Mouse (Mus musculus) layer of hippocampus, adult 8-10 months (tissue): ENCODE results near the gene Myh14. TPM values are rescaled to one million over a fixed set of nuclear protein-coding genes. Genes with fewer than 3 reads are reported as not detected.
"Not testable (repeated sequence)": the region's sequence is repeated elsewhere in the genome, so short reads cannot be mapped to it uniquely, and the experiment has no call there.

Experiments used
- DNase-seq, 2 experiments: peaks; one replicate each; pipeline ENCODE4 v3.0.0; 2022; ENCODE audit warnings: low spot score in 2 of 2
- total RNA-seq, 4 experiments: library from RNA; stranded (reverse); gene quantifications; 2 replicates each; pipeline ENCODE4 v1.2.4; 2022

Myh14 gene
- total RNA-seq, result 10 to 100 TPM; 26.6 to 36.6 (median 32.8) TPM

DNA sequence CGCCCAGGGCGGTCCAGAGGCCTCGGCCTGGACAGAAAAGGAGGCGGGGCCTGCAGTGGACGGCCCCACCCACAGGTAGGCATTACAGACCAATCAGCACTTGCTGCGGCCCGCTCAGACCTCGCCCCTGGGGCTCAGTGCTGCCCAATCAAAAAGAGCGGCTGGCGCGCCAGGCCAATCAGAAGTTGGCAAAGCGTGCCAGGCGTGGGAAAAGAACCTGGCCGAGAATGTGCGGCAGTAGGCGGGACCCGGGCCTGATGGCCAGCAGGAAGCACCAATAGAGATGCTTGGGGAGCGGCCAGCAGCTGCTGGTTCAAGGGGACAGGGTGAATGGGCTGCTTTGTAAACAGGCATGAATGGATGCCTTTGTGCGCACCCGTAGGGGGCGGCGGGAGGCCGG, at the start of gene Myh14:
Gene Myh14 (minus strand): TSS at position 41 of the 400 bp plus-strand sequence.
- peak; percentile 96 to 98 for DNase-seq

DNA sequence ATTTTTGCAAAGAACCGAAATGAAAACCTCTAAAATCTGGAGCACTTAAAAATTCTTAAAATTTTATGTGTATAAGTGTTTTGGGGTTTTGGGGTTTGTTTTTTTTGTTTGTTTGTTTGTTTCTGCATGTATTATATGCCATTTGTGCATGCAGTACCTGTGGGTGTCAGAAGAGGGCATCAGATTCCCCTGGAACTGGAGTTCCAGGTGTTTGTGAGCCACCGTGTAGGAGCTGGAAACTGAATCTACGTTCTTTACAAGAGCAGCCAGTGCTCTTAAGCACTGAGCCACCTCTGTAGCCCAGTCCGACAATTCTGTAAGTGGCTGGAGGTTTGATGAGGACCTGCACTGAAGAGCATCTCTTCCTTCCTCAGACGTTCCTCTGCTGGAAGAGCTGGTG, 39.2 kb upstream of the Myh14 start:
- DNase-seq, result no peak

DNA sequence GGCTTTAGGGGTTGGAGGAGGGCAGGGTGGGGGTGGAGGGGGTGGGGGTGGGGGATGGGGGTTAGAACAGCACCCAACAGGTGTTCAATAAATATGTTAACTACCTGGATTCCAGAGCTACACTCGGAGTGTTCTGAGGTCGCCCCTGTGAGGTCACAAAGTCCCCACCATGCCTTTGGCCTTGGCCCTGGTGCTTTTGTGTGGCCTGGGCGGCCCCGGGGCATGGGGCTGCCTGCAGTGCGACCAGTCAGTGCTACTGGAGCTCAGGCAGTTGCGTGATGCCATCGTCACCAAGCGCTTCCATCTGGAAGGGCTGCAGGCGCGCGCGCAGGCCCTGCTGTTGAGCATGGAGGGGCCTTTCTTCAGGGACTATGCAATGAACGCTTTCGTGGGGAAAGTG, 37.9 kb upstream of the Myh14 start, which contains the start of gene Izumo2:
Gene Izumo2 (plus strand): TSS at position 169 of the 400 bp plus-strand sequence.
- no peak for DNase-seq

DNA sequence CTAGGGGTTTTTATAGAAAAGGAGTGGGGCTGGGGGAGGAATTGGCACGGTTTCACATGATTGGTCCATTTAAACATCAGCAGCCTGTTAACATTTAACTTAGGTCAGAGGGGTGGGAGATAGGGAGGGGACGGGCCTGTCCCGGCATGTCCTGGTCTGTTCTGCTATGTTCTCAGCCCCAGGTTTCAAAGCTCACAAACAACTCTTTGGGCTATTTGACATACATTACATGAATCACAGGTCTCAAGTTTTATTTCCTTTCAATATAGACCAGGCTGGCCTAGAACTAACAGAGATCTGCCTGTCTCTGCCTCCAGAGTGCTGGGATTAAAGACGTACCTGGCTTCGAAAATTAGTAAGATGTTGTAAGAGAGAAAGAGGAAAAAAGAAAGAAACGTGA, 37.5 kb upstream of the Myh14 start:
- not testable (repeated sequence) for DNase-seq

DNA sequence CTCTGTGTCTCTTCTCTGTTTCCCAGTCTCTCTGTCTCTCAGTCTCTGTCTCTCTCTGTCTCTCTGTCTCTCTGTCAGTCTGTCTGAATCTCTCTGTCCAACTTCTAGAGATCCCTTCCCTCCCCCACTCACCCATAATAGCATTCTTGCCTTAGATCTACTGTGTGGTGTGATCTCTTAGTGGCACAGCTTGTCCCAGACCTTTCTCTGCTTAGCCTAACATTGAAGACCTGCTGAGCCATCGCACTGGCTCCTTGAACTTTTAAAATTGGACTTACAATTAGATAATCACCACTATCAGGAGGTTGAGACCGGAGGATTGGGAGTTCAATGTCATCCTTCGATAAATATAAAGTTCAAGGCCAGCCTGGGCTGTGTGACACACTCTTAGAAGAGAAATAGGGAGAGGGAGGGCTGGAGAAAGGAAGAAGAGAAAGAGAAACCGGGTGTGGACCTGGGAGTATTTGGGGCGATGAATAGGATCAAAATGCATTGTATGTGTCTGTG, 36.6 kb upstream of the Myh14 start:
- DNase-seq, result no peak

DNA sequence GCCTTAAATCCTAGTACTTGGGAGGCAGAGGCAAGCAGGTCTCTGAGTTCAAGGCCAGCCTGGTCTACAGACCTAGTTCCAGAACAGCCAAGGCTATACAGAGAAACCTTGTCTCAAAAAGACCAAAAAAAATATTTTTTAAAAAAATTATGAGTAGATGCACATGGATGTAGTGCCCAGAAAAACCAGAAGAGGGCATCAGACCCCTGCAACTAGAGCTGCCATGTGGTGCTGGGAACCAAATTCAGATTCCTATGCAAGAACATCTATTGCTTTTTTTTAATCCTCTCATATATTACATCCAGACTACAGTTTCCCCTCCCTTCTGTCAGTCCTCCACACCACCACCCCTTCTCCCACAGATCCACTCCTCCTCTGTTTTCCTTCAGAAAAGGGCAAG, 35.7 kb upstream of the Myh14 start:
- no peak for DNase-seq

DNA sequence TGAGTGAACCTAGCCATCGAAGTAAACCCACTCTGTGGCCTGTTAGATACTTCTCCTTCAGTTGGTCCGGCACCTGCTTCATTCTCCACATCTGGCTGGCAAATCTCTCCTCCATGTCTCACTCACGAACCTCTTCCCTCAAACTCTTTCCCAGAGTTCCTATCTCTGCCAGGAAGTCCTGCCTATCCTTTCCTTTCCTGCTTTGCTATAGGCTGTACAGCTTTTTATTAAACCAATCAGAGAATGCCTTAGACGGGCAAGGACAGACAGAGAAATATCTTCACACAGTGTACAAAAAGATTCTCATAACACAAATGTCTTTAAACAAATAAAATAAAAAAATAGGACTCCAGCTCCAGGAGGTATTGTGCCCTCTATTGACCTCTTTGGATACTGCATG, 34.4 kb upstream of the Myh14 start:
- no peak for DNase-seq

DNA sequence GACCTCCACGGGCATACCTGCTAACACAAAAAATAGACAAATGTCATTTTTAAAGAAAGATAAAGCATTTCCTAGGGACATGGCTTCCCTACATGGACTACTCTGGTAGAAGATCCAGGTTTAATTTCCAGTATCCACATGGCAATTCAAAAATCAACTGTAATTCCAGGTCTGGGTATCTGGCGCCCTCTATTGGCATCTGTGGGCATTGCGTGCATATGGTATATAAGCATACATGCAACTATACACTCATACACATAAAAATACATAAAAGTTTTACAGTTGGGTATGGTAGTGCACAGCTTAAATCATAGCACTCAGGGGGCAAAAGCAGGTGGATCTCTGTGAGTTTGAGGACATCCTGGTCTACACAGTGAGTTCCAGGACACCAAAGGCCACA, 33.7 kb upstream of the Myh14 start:
- peak in 1 of 2 experiments; percentile 48 for DNase-seq

DNA sequence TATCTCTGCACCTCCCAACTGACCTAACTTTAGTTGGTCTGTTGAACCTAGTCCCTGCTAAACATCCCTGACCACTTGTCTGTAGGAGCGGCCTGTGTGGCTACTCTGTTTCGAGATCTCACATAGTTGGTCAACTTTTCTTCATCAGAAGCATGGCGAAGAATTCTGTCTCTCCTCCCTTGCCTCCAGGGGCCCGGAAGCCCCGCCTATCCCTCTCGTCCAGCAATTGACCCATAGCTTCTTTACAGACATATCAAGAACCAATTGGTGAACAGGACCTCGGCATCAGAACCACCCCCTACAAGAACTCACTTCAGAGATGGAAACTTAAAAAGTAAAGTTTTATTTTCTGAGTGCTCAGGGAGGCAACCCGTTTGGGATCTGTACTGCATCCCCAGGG, 32.3 kb upstream of the Myh14 start:
- DNase-seq, result no peak

DNA sequence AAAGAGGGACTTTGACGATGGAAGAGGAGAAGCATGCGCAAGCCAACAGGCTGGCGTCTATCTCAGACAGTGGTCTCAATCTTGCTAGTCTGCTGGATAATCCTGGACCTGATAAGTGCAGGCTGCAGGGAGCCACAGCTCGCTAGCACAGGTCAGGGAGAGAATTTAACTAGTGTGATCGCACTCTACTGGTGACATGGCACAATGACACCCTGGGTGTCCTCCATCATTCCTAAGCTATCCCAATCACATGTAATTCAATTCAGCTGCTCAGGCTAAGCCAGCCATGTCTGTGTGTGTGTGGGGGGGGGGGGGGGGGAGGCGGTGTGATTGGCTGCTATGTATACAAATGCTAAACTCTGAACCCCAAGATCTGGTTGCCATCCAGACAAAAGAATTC, 31.3 kb upstream of the Myh14 start:
- peak in 1 of 2 experiments; percentile 49 for DNase-seq

DNA sequence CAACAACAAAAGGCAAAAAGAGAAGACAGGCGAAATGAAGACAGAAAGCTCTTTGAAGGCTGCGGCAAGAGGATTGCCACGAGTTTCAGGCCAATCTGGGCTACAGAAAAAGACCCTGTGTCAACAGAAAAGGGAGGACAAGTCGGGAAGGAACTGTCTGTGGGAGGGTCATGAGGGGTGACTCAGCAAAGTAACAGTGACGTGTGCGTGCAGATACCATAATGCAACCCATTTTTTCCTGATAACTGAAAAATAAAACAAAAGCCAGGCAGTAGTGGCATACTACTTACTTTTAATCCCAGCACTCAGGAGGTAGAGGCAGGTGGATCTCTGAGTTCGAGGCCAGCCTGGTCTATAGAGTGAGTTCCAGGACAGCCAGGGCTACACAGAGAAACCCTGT, 27.3 kb upstream of the Myh14 start:
- no peak for DNase-seq

DNA sequence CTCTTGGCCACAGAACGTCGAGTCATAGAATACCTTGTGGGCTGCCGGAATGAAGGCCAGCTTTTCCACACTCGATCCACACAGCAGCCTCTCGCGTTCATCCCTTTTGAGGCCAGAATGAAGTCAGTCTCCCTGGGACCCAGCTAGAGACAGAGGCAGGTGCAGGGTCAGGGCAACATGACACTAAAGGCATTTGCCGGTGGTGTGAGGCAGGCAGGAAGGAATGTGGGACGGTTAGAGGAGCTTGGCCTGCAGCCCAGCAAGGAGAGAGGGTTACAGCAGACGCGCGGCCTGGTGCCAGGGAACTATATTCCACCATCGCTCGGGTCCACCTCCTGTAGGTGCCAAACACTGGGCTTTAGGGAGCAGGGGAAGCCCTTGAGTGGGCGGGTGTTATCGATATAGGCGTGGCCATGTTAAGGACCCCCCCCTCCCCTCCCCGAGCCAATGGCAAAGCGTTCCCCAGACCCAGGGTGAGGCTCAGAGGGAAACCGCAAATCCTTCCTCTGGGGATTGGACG, 26.6 kb upstream of the Myh14 start:
- DNase-seq, result no peak

DNA sequence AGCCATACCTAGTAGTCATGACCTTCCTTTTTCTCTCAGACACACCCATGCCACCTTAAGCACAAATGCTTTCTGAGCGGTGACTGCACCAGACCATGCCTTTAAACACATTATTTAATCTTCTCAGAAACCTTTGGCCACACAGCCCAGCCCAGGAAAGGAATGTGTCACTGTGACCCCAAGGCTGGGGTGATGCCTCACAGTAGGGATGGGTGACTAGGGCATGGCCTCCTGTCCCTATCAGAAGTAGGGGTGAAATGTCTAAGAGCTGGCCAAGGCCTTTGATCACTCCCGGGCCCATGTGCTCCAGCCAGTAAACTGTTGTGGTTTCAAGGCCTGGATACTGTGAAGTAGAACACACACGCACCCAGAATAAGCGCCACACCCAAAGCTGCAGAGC, 24.6 kb upstream of the Myh14 start:
- DNase-seq, result no peak

DNA sequence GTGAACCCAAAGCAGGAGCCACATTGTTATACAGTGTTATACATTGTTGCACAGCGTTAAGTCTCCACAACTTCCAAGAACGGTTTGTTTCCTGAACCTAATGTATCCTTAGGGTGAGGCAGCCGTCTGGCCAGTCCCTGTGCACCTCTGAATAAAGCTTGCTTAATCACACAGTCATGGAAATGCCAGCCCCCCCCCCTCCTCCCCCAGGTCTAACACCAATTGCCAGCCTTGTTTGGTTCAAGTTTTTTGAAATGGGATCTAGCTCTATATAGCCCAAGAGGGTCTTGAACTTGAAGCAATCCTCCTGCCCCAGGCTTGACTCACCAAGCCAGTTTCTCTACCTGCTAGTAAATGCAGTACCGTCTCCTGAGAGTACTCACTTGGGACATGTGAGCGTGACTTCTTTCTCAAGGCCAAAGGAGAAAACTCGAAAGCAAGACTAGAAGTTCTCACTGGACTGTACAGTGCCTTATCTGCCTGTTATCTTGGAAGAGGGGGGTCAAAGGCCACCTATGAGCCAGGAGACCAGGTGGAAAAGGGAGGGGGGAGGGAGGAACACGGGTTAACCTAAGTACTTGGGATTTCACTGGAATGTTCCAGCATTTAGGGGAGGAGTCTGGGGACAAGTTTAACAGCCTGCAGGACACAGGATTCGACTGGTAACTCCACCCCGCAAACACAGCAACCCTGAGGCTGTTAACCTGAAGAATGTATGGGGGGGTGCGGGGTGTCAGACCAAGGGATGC, 23.0 kb upstream of the Myh14 start:
- DNase-seq, result no peak

DNA sequence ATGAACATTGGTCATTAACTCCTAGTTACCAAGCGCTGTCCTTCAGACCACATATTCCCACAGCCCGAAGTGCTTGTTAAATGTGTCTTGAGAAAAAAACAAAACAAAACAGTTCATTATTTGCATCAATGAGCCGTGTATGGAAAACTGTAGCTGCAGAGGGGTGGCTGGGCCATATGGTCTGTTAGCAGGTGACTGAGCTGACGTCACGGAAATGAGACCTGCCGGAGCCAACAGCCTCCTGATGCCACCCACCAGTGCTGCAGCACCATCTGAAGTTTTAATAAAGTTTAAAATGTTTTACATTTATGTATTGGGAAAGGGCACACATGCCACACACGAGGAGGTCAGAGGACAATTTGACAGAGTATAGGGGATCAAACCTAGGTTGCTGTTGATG, 18.7 kb upstream of the Myh14 start:
- DNase-seq, result no peak

DNA sequence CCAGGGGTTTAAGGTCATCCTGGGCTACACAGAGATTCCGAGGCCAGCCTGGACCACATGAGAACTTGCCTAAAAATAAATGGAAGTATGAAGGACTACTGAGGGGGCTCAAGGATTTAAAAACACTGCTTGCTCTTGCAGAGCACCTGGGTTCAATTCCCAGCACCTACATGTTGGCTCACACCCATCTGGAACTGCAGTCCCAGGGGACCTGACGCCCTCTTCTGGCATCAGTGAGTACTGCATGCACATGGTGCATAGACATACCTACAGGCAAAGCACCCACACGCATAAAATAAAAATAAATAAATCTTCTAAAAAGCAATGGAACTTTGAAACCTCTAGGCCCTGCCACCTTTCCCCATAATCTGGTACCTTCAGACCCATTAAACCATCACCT, 18.2 kb upstream of the Myh14 start:
- DNase-seq, result no peak

DNA sequence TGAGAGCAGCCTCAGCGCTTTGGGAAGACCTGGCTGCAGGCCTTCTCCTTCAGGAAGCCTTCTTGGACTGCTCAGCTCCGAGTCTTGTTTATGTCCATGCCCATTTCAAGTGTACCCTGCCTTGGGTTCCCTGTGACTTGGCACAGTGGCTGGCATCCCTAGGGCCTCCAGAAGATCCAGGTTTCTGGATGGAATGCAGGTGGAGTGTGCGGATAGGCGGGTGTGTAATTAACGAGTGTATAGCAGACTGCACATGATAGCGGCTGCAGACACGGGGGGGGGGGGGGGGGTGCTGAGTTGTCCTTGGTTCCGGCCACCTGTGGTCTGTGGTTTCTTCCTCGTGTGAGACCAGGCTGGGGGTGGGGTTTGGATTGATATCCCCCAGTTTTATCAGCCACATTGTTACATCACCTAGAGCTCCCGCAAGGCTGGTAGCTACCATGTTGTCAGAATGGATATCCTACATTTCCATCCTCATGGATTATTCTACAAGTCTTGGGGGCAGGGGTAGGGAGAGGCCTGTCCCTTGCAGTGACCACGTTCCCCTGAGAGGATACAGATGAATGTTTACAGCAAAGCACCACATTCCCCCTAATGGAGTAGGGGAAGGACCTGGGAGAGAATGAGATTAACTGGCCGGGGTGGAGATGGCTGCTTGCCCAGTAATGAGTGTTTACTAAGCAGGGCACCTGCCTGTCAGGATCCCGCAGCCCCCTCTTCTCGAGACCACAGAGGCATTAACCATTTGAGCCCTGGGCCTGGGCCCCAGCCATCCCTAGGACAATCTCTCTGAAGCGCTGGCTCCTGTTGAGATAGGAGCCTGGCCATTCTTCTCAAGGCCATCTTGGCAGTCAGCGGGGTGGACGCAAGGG, 15.1 kb upstream of the Myh14 start:
- no peak for DNase-seq

DNA sequence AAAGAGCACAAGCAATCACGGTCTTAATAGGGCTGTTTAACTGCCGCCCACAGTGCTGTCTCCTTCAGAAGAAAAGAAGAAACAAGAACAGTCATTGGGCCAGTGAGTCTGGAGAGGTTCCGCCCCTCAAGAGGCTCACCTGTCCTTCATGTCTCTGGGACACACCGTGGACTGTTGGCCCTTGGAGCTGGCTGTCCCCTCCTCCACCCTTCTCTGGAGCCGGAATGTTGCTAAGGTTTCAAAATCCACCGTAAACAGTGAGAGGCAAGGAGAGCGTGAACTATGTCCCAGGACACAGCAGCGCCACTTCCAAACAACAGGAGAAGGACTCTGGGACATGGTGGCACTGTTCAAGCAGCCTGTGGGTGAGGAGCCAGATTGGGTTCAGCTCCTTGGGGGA, 13.0 kb upstream of the Myh14 start:
- no peak for DNase-seq

DNA sequence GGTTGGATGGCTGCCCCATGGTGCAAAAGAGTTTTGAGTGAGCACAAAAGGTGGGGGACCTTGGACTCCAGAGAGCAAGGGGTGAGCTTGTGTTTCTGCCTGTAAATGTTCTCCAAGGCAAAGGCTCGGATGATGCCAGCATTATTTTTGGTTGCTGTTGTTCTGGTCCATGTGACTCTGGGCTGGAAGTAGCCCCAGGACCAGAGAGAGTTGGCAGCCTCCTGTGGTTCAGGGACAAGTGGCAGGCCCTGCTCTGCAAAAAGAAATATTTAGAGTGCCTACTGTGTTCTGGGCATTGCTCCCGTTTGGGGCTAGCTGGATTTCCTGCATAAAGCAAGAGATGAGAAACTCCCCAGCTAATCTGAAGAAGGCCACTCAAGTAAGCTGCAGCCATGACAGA, 6.0 kb upstream of the Myh14 start:
- peak; percentile 68 to 78 for DNase-seq

DNA sequence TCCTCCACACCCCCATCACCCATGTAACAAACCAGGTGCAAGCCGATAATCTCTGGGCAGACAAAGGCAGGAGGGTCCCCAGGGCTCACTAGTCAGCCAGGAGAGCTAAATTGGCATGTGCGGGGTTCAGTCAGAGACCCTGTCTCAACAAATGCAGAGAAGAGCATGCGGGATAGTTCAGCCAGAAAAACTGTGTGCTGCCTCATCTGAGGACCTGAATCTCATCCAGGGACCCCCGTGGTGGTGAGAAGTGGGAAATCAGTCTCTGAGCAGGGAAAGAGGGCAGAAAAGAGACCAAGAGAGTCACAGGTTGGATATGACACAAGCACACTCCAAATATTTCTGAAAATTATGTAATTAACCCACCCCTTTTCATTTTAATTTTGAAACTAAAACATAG, 5.5 kb upstream of the Myh14 start:
- DNase-seq, result no peak

DNA sequence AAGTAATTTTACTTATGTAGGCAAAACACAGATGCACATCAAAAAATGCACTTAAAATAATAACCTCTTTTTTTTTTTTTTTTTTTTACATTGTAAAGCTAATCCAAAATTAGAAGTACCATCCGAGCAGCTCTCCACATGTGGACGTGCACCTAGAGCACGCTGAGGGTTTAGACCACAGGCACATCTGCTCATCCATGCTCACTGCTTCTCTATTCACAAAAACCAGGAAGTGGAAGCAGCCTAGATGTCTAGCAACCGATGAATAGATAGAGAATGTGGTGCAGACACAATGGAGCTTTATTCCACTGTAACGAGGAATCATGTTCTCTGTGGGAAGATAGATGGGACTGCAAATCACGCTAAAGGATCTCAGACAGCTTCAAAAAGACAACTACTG, 4.5 kb upstream of the Myh14 start:
- DNase-seq, result no peak

DNA sequence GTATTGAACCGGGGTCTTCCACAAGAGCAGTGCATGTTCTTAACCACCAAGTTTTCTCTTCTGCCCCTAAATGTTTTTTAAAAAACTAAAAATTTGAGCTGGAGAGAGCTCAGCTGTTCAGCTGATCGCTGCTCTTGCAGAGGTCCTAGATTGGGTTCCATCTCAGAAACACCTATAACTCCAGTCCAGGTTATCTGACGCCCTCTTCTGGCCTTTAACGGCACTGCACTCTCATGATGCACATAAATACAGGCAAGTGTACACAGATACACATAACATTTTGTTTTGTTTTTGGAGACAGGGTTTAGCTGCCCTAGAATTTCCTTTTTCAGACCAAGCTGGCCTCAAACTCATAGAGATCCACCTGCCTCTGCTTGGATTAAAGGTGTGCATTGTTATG, 3.9 kb upstream of the Myh14 start:
- no peak for DNase-seq
